Mouse (Mus musculus) hindbrain, embryonic 15.5 days (tissue): Measurements from ENCODE around the gene Scgb3a1. TPM values are rescaled to one million over a fixed set of nuclear protein-coding genes. Genes with fewer than 3 reads are reported as not detected.
A peak's percentile ranks its signal among the peaks of the same experiment; 100 is the strongest.

ENCODE experiments used
- ATAC-seq: fragments of 200-750 bp; cut with Nextera tagmentation; 2 replicates; pipeline ENCODE4 v1.8.0; 2017; ENCODE audit warnings: low read depth, moderate number of reproducible peaks, moderate TSS enrichment; ENCODE audit not compliant: low FRiP score
- H3K27ac ChIP-seq: fragments of 300-500 bp; sonication (generic); replicated peaks from 2 replicates; pipeline ENCODE4 v1.5.1; 2015; ENCODE audit warnings: mild to moderate bottlenecking, inconsistent platforms
- H3K27me3 ChIP-seq: fragments of 300-500 bp; sonication (generic); 2 replicates; pipeline ENCODE4 v1.6.1; 2015; ENCODE audit warnings: control low read depth, inconsistent platforms
- H3K36me3 ChIP-seq: fragments of 300-500 bp; sonication (generic); 2 replicates; pipeline ENCODE4 v1.6.1; 2015; ENCODE audit warnings: control low read depth, inconsistent platforms
- H3K4me1 ChIP-seq: fragments of 300-500 bp; sonication (generic); replicated peaks from 2 replicates; pipeline ENCODE4 v1.6.1; 2015; ENCODE audit warnings: control low read depth, inconsistent platforms
- H3K4me2 ChIP-seq: fragments of 300-500 bp; sonication (generic); 2 replicates; pipeline ENCODE4 v1.6.1; 2015; ENCODE audit warnings: moderate library complexity, mild to moderate bottlenecking, inconsistent platforms
- H3K4me3 ChIP-seq: fragments of 300-500 bp; sonication (generic); 2 replicates; pipeline ENCODE4 v1.5.1; 2015; ENCODE audit warnings: mild to moderate bottlenecking, inconsistent platforms
- H3K9ac ChIP-seq: fragments of 300-500 bp; sonication (generic); 2 replicates; pipeline ENCODE4 v1.6.1; 2015; ENCODE audit warnings: inconsistent platforms
- H3K9me3 ChIP-seq: fragments of 300-500 bp; sonication (generic); 2 replicates; pipeline ENCODE4 v1.6.1; 2016; ENCODE audit warnings: control low read depth, inconsistent platforms
- WGBS: fragments of 180-500 bp; shearing (Covaris S2); methylation state at CpG from one replicate; pipeline ENCODE4 v1.1.7; 2015; 5-methylcytosine and 5-hydroxymethylcytosine counted together
- polyA plus RNA-seq: library from polyadenylated mRNA; unstranded; fragments of >200 nt; fragmentation: Nextera tagmentation; extraction: Ambion mirVana; gene quantifications from 2 replicates; pipeline ENCODE4 v1.2.1, GENCODE M21; 2015

The Scgb3a1 gene
- polyA plus RNA-seq, 1 experiment from 2014 or later = 0.36 TPM

GRCm38 (mm10) chr11:49707834-49708233, 44.4 kb downstream of the Scgb3a1 start:
- 0 out of 2 replicates have a peak, but pooled peaks cover 14% of the 10 kb centered on the region for H3K36me3 ChIP-seq
- no peak for ATAC-seq
- no peak overlapping the region for H3K9ac ChIP-seq
- no peak overlapping the region for H3K4me2 ChIP-seq
- H3K4me1 ChIP-seq = peaks cover 32% of the 10 kb centered on the region
- WGBS = 89% methylated on average over 2 of the region's 2 CpGs
- no peaks in the 10 kb centered on the region for H3K27me3 ChIP-seq
- no peak overlapping the region for H3K27ac ChIP-seq
- H3K4me3 ChIP-seq = no peak overlapping the region
- H3K9me3 ChIP-seq = no peaks in the 10 kb centered on the region

- H3K27ac ChIP-seq = no peak overlapping the region
- H3K4me1 ChIP-seq = peaks cover 44% of the 10 kb centered on the region
- H3K36me3 ChIP-seq = 0 out of 2 replicates have a peak, but pooled peaks cover 7% of the 10 kb centered on the region
- 72% methylated on average over 2 of the region's 2 CpGs for WGBS
- no peaks in the 10 kb centered on the region for H3K9me3 ChIP-seq
- no peak for ATAC-seq
- H3K4me2 ChIP-seq = peak overlapping the region; percentile 61
- H3K9ac ChIP-seq = no peak overlapping the region
- no peaks in the 10 kb centered on the region for H3K27me3 ChIP-seq
- H3K4me3 ChIP-seq = peak overlapping the region; percentile 98
Observed at GRCm38 (mm10) chr11:49710664-49711063, 47.3 kb downstream of the Scgb3a1 start.

GRCm38 (mm10) chr11:49711981-49712554, 48.7 kb downstream of the Scgb3a1 start:
- Histone ChIP-seq H3K4me3 (peak overlapping the region; percentile 98), H3K36me3 (no peaks in the 10 kb centered on the region), H3K9ac (peak overlapping the region; percentile 99), H3K27ac (peak overlapping the region; percentile 98), H3K27me3 (no peaks in the 10 kb centered on the region), H3K4me2 (peak overlapping the region; percentile 61), H3K9me3 (no peaks in the 10 kb centered on the region), H3K4me1 (peaks cover 44% of the 10 kb centered on the region)
- ATAC-seq = peak; percentile 75
- WGBS = under 1% methylated on average over 62 of the region's 70 CpGs

- ATAC-seq = peak; percentile 98
- no peaks in the 10 kb centered on the region for H3K36me3 ChIP-seq
- H3K4me1 ChIP-seq = peaks cover 44% of the 10 kb centered on the region
- H3K4me2 ChIP-seq = peak within 1 kb of the TSS; percentile 71
- H3K27me3 ChIP-seq = no peaks in the 10 kb centered on the region
- peak within 1 kb of the TSS; percentile 98 for H3K4me3 ChIP-seq
- peak within 1 kb of the TSS; percentile 99 for H3K9ac ChIP-seq
- WGBS = under 1% methylated on average over 59 of the region's 65 CpGs
- peak within 1 kb of the TSS; percentile 98 for H3K27ac ChIP-seq
- H3K9me3 ChIP-seq = no peaks in the 10 kb centered on the region
Observed at GRCm38 (mm10) chr11:49712555-49713335, 49.3 kb downstream of the Scgb3a1 start, which contains the start of gene Cnot6. Gene Cnot6, minus strand, starts transcription at chr11:49712723.

- Histone ChIP-seq H3K4me3 (peak overlapping the region; percentile 98), H3K9ac (peak overlapping the region; percentile 34), H3K4me1 (peaks cover 39% of the 10 kb centered on the region), H3K36me3 (no peaks in the 10 kb centered on the region), H3K27me3 (no peaks in the 10 kb centered on the region), H3K27ac (peak overlapping the region; percentile 74), H3K4me2 (peak overlapping the region; percentile 71), H3K9me3 (no peaks in the 10 kb centered on the region)
- ATAC-seq = no peak
- 33% methylated on average over 20 of the region's 20 CpGs for WGBS
Observed at GRCm38 (mm10) chr11:49713336-49714334, 50.2 kb downstream of the Scgb3a1 start.

Other genes with a start within 250 kb of the Scgb3a1 start
- gene Olfr1389, start 240.5 kb upstream of the Scgb3a1 start, polyA plus RNA-seq = not detected in 2 replicates
- 0.08 and 0.12 TPM in 2 replicates for gene Olfr1388, start 227.0 kb upstream of the Scgb3a1 start, polyA plus RNA-seq
- not detected in 2 replicates for gene Olfr1387, start 208.3 kb upstream of the Scgb3a1 start, polyA plus RNA-seq
- gene Olfr1386, start 198.6 kb upstream of the Scgb3a1 start, polyA plus RNA-seq = not detected in 2 replicates
- not detected in 2 replicates for gene Olfr1385, start 174.5 kb upstream of the Scgb3a1 start, polyA plus RNA-seq
- gene Olfr1384, start 156.9 kb upstream of the Scgb3a1 start, polyA plus RNA-seq = not detected in 2 replicates
- not detected in 2 replicates for gene Olfr1383, start 144.0 kb upstream of the Scgb3a1 start, polyA plus RNA-seq
- gene Olfr1382, start 135.4 kb upstream of the Scgb3a1 start, polyA plus RNA-seq = not detected in 2 replicates
- gene Olfr1381, start 120.2 kb upstream of the Scgb3a1 start, polyA plus RNA-seq = not detected in 2 replicates
- gene Olfr1380, start 106.7 kb upstream of the Scgb3a1 start, polyA plus RNA-seq = not detected in 2 replicates
- 2.0 and 2.1 TPM in 2 replicates for gene Flt4, start 54.3 kb upstream of the Scgb3a1 start, polyA plus RNA-seq
- gene Cnot6, start 49.1 kb downstream of the Scgb3a1 start, polyA plus RNA-seq = 42.6 and 46.3 TPM in 2 replicates
- 6.4 and 6.8 TPM in 2 replicates for gene Gfpt2, start 130.6 kb downstream of the Scgb3a1 start, polyA plus RNA-seq
- gene Mapk9, start 183.1 kb downstream of the Scgb3a1 start, polyA plus RNA-seq = 69.5 and 69.6 TPM in 2 replicates
- gene Rasgef1c, start 238.2 kb downstream of the Scgb3a1 start, polyA plus RNA-seq = 31.8 and 36.6 TPM in 2 replicates